ENCODE assay signal across 31 mouse cellular contexts in the genomic region with DNA sequence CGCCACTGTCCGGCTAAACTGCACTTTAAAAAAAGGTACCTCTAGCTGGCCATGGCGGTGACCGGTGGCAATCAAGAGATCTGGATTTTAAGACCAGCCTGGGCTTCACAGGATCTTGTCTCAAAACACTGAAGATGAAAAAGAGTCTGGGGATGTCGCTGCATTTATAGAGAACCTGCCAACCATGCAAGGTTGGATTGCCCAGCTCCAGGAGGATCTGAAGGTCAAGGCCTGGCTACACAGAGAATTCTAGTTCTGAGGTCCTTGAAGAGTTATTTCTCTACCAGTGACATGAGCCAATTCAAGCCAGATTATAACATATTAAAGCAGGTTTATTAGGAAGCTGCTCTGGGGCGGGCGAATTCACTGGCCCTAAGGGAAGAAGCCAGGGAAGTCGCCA. TPM values are rescaled to one million over a fixed set of nuclear protein-coding genes. Genes with fewer than 3 reads are reported as not detected.
DNase-seq lines count a peak whose midpoint lies in the region; ATAC-seq and TF ChIP-seq lines count a peak whose summit lies in the region.
"Had no signal": no experiment of that assay in that cellular context is flagged by ENCODE, and none has a peak within 500 bp of the region (broad histone marks: within the 10 kb centered on the region; RNA-seq: fewer than 3 reads in every experiment).

No protein-coding gene starts in this region.

- WGBS in hindbrain, embryonic 10.5 days = 78% methylated on average over 8 of the region's 8 CpGs
- WGBS in hindbrain, embryonic 16.5 days = 76% methylated on average over 8 of the region's 8 CpGs

- H3K27ac ChIP-seq in hindbrain, embryonic 10.5 days = peak overlapping the region; percentile 46; the same call in 1 of the 2 replicates
- H3K27ac ChIP-seq in hindbrain, embryonic 16.5 days (ENCODE audit: low read depth, low read length) = no peak overlapping the region
- peak overlapping the region; percentile 90; the same call in 1 of the 2 replicates for H3K27ac ChIP-seq in ES-E14 (ENCODE audit: insufficient read depth, low read depth, low read length, poor library complexity, severe bottlenecking)
- H3K27ac ChIP-seq: embryonic facial prominence, embryonic 13.5 days; forebrain, embryonic 13.5 days; heart, embryonic 13.5 days; hindbrain, embryonic 12.5 days; hindbrain, embryonic 15.5 days; intestine, embryonic 15.5 days had no signal

- in situ Hi-C loops in ES-E14 (cut with MboI; ENCODE audit: low sequenced_read_pairs in 2 of 2, unreplicated experiment in 2 of 2) = no loop called here

- no peaks in the 10 kb centered on the region for H3K36me3 ChIP-seq in hindbrain, embryonic 10.5 days
- H3K36me3 ChIP-seq in hindbrain, embryonic 16.5 days (ENCODE audit: control insufficient read depth, insufficient read depth, low read length) = no peaks in the 10 kb centered on the region
- H3K36me3 ChIP-seq in ES-E14 (ENCODE audit: control insufficient read depth, insufficient read depth, low read length, poor library complexity, severe bottlenecking) = no peaks in the 10 kb centered on the region
- H3K36me3 ChIP-seq: embryonic facial prominence, embryonic 10.5 days; embryonic facial prominence, embryonic 13.5 days; heart, embryonic 13.5 days; hindbrain, embryonic 12.5 days; hindbrain, embryonic 15.5 days; intestine, embryonic 15.5 days had no signal

- H3K9ac ChIP-seq in hindbrain, embryonic 16.5 days (ENCODE audit: low read depth, low read length) = no peak overlapping the region
- H3K9ac ChIP-seq in ES-E14 (ENCODE audit: insufficient read depth, low read depth, low read length, poor library complexity, severe bottlenecking) = no peak overlapping the region; the same call in 1 of the 2 replicates
- H3K9ac ChIP-seq: embryonic facial prominence, embryonic 13.5 days; forebrain, embryonic 13.5 days; forebrain, postnatal 0 days; heart, embryonic 13.5 days; hindbrain, embryonic 12.5 days; hindbrain, embryonic 15.5 days; intestine, embryonic 15.5 days had no signal

- H3K9me3 ChIP-seq in hindbrain, embryonic 10.5 days = no peaks in the 10 kb centered on the region
- no peaks in the 10 kb centered on the region for H3K9me3 ChIP-seq in hindbrain, embryonic 16.5 days (ENCODE audit: control insufficient read depth, low read length)
- H3K9me3 ChIP-seq in ES-E14 (ENCODE audit: control insufficient read depth, insufficient read depth, low read depth, low read length) = no peaks in the 10 kb centered on the region
- H3K9me3 ChIP-seq: embryonic facial prominence, embryonic 10.5 days; embryonic facial prominence, embryonic 13.5 days; forebrain, embryonic 13.5 days; heart, embryonic 13.5 days; hindbrain, embryonic 12.5 days; hindbrain, embryonic 15.5 days; intestine, embryonic 15.5 days had no signal

- peaks cover 4% of the 10 kb centered on the region; the same call in 1 of the 2 replicates for H3K27me3 ChIP-seq in hindbrain, embryonic 10.5 days (ENCODE audit: insufficient read depth, poor library complexity, severe bottlenecking)
- no peaks in the 10 kb centered on the region for H3K27me3 ChIP-seq in hindbrain, embryonic 16.5 days (replicated peaks; ENCODE audit: control insufficient read depth, insufficient read depth, low read length)
- H3K27me3 ChIP-seq: embryonic facial prominence, embryonic 13.5 days; forebrain, embryonic 13.5 days; heart, embryonic 13.5 days; hindbrain, embryonic 12.5 days; hindbrain, embryonic 15.5 days; intestine, embryonic 15.5 days had no signal

- no peak overlapping the region for H3K4me2 ChIP-seq in hindbrain, embryonic 16.5 days (ENCODE audit: low read length)
- H3K4me2 ChIP-seq: embryonic facial prominence, embryonic 13.5 days; forebrain, embryonic 13.5 days; heart, embryonic 13.5 days; hindbrain, embryonic 12.5 days; hindbrain, embryonic 15.5 days; intestine, embryonic 15.5 days had no signal

- peak; percentile 34 to 79 for DNase-seq in adrenal gland, adult (ENCODE audit: inconsistent age in 2 of 2, low spot score in 1 of 2)
- DNase-seq in adrenal gland, postnatal 10 days = no peak
- peak; percentile 25 to 34 for DNase-seq in adrenal gland, postnatal 36 days
- DNase-seq in adrenal gland, postnatal 25 days = no peak
- DNase-seq in hindbrain, embryonic 10.5 days (ENCODE audit: low spot score) = no peak
- DNase-seq in ES-E14 (ENCODE audit: low read depth, low spot score) = no peak
- no peak for DNase-seq in kidney, adult 8-10 months
- DNase-seq: adrenal gland, adult 8-10 months; cerebellum, adult 11 months; cerebellum, adult 2 months; cerebellum, postnatal 10 days; cerebellum, postnatal 36 days; embryo, embryonic 11 days; forebrain, postnatal 0 days; gastrocnemius, adult 2 months; gastrocnemius, postnatal 14 days; heart, adult 18-20 months; heart, postnatal 14 days; heart, postnatal 4 days; kidney, adult 11 months; kidney, adult 9 months had no signal

- H3K4me1 ChIP-seq in hindbrain, embryonic 10.5 days (replicated peaks) = peaks cover 25% of the 10 kb centered on the region
- H3K4me1 ChIP-seq in hindbrain, embryonic 16.5 days (ENCODE audit: control insufficient read depth, insufficient read depth, low read depth, low read length) = peaks cover under 1% of the 10 kb centered on the region; the same call in 1 of the 2 replicates
- H3K4me1 ChIP-seq in ES-E14 (ENCODE audit: control insufficient read depth in 2 of 2, insufficient read depth in 2 of 2, low read length in 2 of 2, poor library complexity in 1 of 2) = peaks cover 12 to 37% of the 10 kb centered on the region in 2 experiments; a peak in 3 of 4 replicates

- no peak for ATAC-seq in hindbrain, embryonic 16.5 days
- ATAC-seq: activated CD4-positive, CD25-positive, alpha-beta regulatory T cell, adult 4 months; forebrain, embryonic 13.5 days; forebrain, postnatal 0 days; intestine, embryonic 15.5 days had no signal

- H3K4me3 ChIP-seq in hindbrain, embryonic 10.5 days = no peak overlapping the region
- no peak overlapping the region for H3K4me3 ChIP-seq in hindbrain, embryonic 16.5 days (ENCODE audit: low read length)
- H3K4me3 ChIP-seq in ES-E14 (ENCODE audit: insufficient read depth in 1 of 2, low read depth in 1 of 2, low read length in 2 of 2, poor library complexity in 1 of 2, severe bottlenecking in 1 of 2) = peak overlapping the region in 1 of 2 experiments; percentile 8; a peak in 1 of 4 replicates
- H3K4me3 ChIP-seq: embryonic facial prominence, embryonic 10.5 days; embryonic facial prominence, embryonic 13.5 days; erythroblast, embryonic 14.5 days; forebrain, embryonic 13.5 days; gastrocnemius, adult 2 months; heart, embryonic 13.5 days; hindbrain, embryonic 12.5 days; hindbrain, embryonic 15.5 days; intestine, embryonic 15.5 days had no signal

TF ChIP-seq in ES-E14, 5 proteins besides CTCF, POLR2A, EP300 and RAD21:
- TF ChIP-seq ZC3H11A (IDR thresholded peaks at IDR 0.05; ENCODE audit: borderline replicate concordance, low read depth, low read length) (no peak), ZNF384 (IDR thresholded peaks at IDR 0.05; ENCODE audit: low read depth, low read length) (no peak), HCFC1 (IDR thresholded peaks at IDR 0.05; ENCODE audit: borderline replicate concordance, insufficient read depth, low read length) (no peak), CHD2 (IDR thresholded peaks at IDR 0.05; ENCODE audit: low read depth, low read length) (no peak), MAFK (IDR thresholded peaks at IDR 0.05; ENCODE audit: insufficient read depth, low read depth, low read length) (no peak)

RNA-seq across cellular contexts. Expression of a gene that starts 24.9 kb away (rescaled TPM):
- total RNA-seq in adrenal gland, postnatal 10 days (2021) = 10 to 100 TPM; 88.4 to 96.8 TPM
- total RNA-seq in adrenal gland, postnatal 36 days (2021) = 100 to 1,000 TPM; 103 to 122 TPM
- total RNA-seq in adrenal gland, postnatal 25 days (2021) = 118 and 136 TPM in 2 replicates
- 164 and 172 TPM in 2 replicates for polyA plus RNA-seq in hindbrain, embryonic 10.5 days (2016; fragmentation: Nextera tagmentation; extraction: Ambion mirVana)
- 87.1 and 104 TPM in 2 replicates for polyA plus RNA-seq in hindbrain, embryonic 16.5 days (2015; fragmentation: Nextera tagmentation; extraction: Ambion mirVana)
- 107 and 167 TPM in 2 replicates for total RNA-seq in ES-E14 (2012; rRNA removed)

RNA-seq across cellular contexts. Expression of a gene that starts 44.9 kb away (rescaled TPM):
- 10 to 100 TPM; 26.4 to 28.8 TPM for total RNA-seq in adrenal gland, postnatal 10 days (2021)
- 10 to 100 TPM; 19.4 to 19.6 TPM for total RNA-seq in adrenal gland, postnatal 36 days (2021)
- 23.5 and 25.9 TPM in 2 replicates for total RNA-seq in adrenal gland, postnatal 25 days (2021)
- 42.5 and 56.2 TPM in 2 replicates for polyA plus RNA-seq in hindbrain, embryonic 10.5 days (2016; fragmentation: Nextera tagmentation; extraction: Ambion mirVana)
- polyA plus RNA-seq in hindbrain, embryonic 16.5 days (2015; fragmentation: Nextera tagmentation; extraction: Ambion mirVana) = 37.3 and 38.5 TPM in 2 replicates
- 46.9 and 47.7 TPM in 2 replicates for total RNA-seq in ES-E14 (2012; rRNA removed)

RNA-seq across cellular contexts. Expression of a gene that starts 57.5 kb away (rescaled TPM):
- total RNA-seq in adrenal gland, postnatal 10 days (2021) = 1 to 10 TPM; 1.7 to 4.2 TPM
- total RNA-seq in adrenal gland, postnatal 36 days (2021) = 1 to 10 TPM; 1.9 to 2.5 TPM
- total RNA-seq in adrenal gland, postnatal 25 days (2021) = 4.6 TPM in 2 replicates
- 0.20 and 0.68 TPM in 2 replicates for polyA plus RNA-seq in hindbrain, embryonic 10.5 days (2016; fragmentation: Nextera tagmentation; extraction: Ambion mirVana)
- polyA plus RNA-seq in hindbrain, embryonic 16.5 days (2015; fragmentation: Nextera tagmentation; extraction: Ambion mirVana) = 0.35 TPM in 2 replicates
- total RNA-seq in ES-E14 (2012; rRNA removed) = 8.9 and 9.3 TPM in 2 replicates

Comparison
In these comparisons a context has a peak if more than half of its experiments do, and no peak if none do; other contexts are left out.
1. DNase-seq: peak in adrenal gland, adult (2 of 2) and adrenal gland, postnatal 36 days (2 of 2); none in adrenal gland, postnatal 10 days (single experiment), adrenal gland, postnatal 25 days (single experiment), hindbrain, embryonic 10.5 days (single experiment), ES-E14 (single experiment) and kidney, adult 8-10 months (0 of 2).